Mouse (Mus musculus): Measurements from ENCODE around the gene Alppl2.

DNA sequence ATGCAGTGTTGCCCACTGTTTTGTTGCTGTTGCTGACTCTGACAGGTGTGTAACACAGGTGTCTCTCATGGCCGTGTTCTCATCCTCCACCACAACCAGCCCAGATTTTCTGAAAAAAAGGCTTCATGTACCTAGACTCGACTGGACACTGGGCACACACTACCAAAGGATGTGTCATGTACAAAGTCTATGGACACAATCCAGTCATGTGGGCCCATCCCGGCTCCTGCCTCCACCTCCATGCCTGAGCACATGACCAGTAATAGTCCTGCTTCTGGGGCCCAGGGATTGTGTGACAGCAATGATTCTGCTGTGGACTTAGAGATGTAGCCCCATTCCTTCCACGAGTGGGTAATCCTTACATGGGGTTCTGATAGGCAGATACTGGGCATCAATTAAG is 18.8 kb upstream of the Alppl2 start:
- no peak for TF ChIP-seq EP300 (IDR thresholded peaks at IDR 0.05; ENCODE audit: insufficient read depth, low read depth, low read length)
- no peak for TF ChIP-seq CTCF (IDR thresholded peaks at IDR 0.05; ENCODE audit: low read depth, low read length)
- TF ChIP-seq POLR2A (IDR thresholded peaks at IDR 0.05; ENCODE audit: insufficient read depth, low read length) = no peak

All from ES-Bruce4 (cell line).